Mouse (Mus musculus) G1E (cell line): ENCODE results near the gene C130079G13Rik. TPM values are rescaled to one million over a fixed set of nuclear protein-coding genes. Genes with fewer than 3 reads are reported as not detected.

ENCODE experiments used
- ATAC-seq: 2 replicates; pipeline ENCODE4 v1.8.0; 2016; ENCODE audit warnings: mild to moderate bottlenecking; ENCODE audit not compliant: insufficient number of reproducible peaks, poor library complexity, low FRiP score, severe bottlenecking; ENCODE audit errors: extremely low read depth
- DNase-seq: peaks from one replicate; pipeline ENCODE4 v3.0.0; 2012; ENCODE audit warnings: low spot score
- H3K27me3 ChIP-seq: 2 replicates; pipeline ENCODE4 v1.6.1; 2012; ENCODE audit warnings: mild to moderate bottlenecking, low read length, inconsistent platforms; ENCODE audit not compliant: insufficient read depth
- H3K36me3 ChIP-seq: replicated peaks from 2 replicates; pipeline ENCODE3; 2012; ENCODE audit warnings: mild to moderate bottlenecking, inconsistent platforms
- H3K4me1 ChIP-seq: 2 replicates; pipeline ENCODE4 v1.6.1; 2012; ENCODE audit warnings: low read depth, low read length, inconsistent platforms, mixed read lengths; ENCODE audit not compliant: insufficient read depth
- H3K4me3 ChIP-seq: 2 replicates; pipeline ENCODE4 v1.5.1; 2012; ENCODE audit warnings: low read depth, mild to moderate bottlenecking, inconsistent platforms, low read length, moderate library complexity, mixed read lengths
- H3K9me3 ChIP-seq: replicated peaks from 2 replicates; pipeline ENCODE4 v1.6.1; 2012; ENCODE audit warnings: inconsistent platforms
- CTCF ChIP-seq: IDR thresholded peaks from 2 replicates; pipeline ENCODE4 v1.5.1; 2012; ENCODE audit warnings: low read depth, low read length, inconsistent platforms, mixed read lengths
- GATA1 ChIP-seq: IDR thresholded peaks from 2 replicates; pipeline ENCODE4 v1.6.1; 2012; ENCODE audit warnings: borderline replicate concordance, low read length, inconsistent platforms, mixed read lengths
- GATA2 ChIP-seq: IDR thresholded peaks from 2 replicates; pipeline ENCODE4 v1.6.1; 2012; ENCODE audit warnings: low read depth, low read length, inconsistent platforms, borderline replicate concordance
- POLR2AphosphoS5 ChIP-seq: IDR thresholded peaks from 2 replicates; pipeline ENCODE4 v1.6.1; 2012; ENCODE audit warnings: low read depth, low read length, inconsistent platforms; ENCODE audit not compliant: insufficient replicate concordance
- TAL1 ChIP-seq: conservative IDR thresholded peaks from 2 replicates; pipeline ENCODE4 v1.6.1; 2012; ENCODE audit warnings: low read depth, low read length, inconsistent platforms, mixed read lengths
- polyA plus RNA-seq: library from polyadenylated mRNA; stranded (reverse); fragments of >175 nt; gene quantifications from 2 replicates; pipeline ENCODE4 v1.2.3, GENCODE M21; 2012
- total RNA-seq, 2 experiments: library from RNA; stranded (forward) in 1 of 2; stranded (reverse) in 1 of 2; fragments of 200-1000 nt in 1 of 2; fragments of >200 nt in 1 of 2; fragmentation: Nextera tagmentation in 1 of 2; gene quantifications; 2 replicates each; pipeline ENCODE4 v1.2.3; 2014 to 2017

Gene C130079G13Rik
- total and polyA plus RNA-seq, 3 experiments, result not detected

- Histone ChIP-seq H3K9me3 (no peaks in the 10 kb centered on the region), H3K36me3 (no peaks in the 10 kb centered on the region), H3K27me3 (no peaks in the 10 kb centered on the region), H3K4me3 (no peak overlapping the region), H3K4me1 (no peaks in the 10 kb centered on the region)
- no peak for ATAC-seq
- TF ChIP-seq CTCF, result no peak
- no peak for TF ChIP-seq GATA1
- no peak for TF ChIP-seq TAL1
- TF ChIP-seq GATA2, result no peak
- no peak for TF ChIP-seq POLR2AphosphoS5
- DNase-seq, result no peak
These were observed 49.6 kb downstream of the C130079G13Rik start for GRCm38 (mm10) chr3:59974591-59974990.

Other genes with a start within 250 kb of the C130079G13Rik start
- gene Gm5538, start 195.4 kb upstream of the C130079G13Rik start, total RNA-seq (2014; fragmentation: Nextera tagmentation), result not detected in 2 replicates
- gene Gm5538, start 195.4 kb upstream of the C130079G13Rik start, total RNA-seq (2017), result not detected in 2 replicates
- gene Gm5538, start 195.4 kb upstream of the C130079G13Rik start, polyA plus RNA-seq, result not detected in 2 replicates
- not detected in 2 replicates for gene Gm8298, start 64.2 kb upstream of the C130079G13Rik start, total RNA-seq (2014; fragmentation: Nextera tagmentation)
- 0.11 TPM in 1 of 2 replicates, not detected in the other for gene Gm8298, start 64.2 kb upstream of the C130079G13Rik start, total RNA-seq (2017)
- not detected in 2 replicates for gene Gm8298, start 64.2 kb upstream of the C130079G13Rik start, polyA plus RNA-seq
- not detected in 2 replicates for gene Aadacl2, start 81.5 kb downstream of the C130079G13Rik start, total RNA-seq (2014; fragmentation: Nextera tagmentation)
- not detected in 2 replicates for gene Aadacl2, start 81.5 kb downstream of the C130079G13Rik start, total RNA-seq (2017)
- gene Aadacl2, start 81.5 kb downstream of the C130079G13Rik start, polyA plus RNA-seq, result not detected in 2 replicates
- not detected in 2 replicates for gene Aadac, start 100.5 kb downstream of the C130079G13Rik start, total RNA-seq (2014; fragmentation: Nextera tagmentation)
- not detected in 2 replicates for gene Aadac, start 100.5 kb downstream of the C130079G13Rik start, total RNA-seq (2017)
- gene Aadac, start 100.5 kb downstream of the C130079G13Rik start, polyA plus RNA-seq, result not detected in 2 replicates
- gene Sucnr1, start 156.7 kb downstream of the C130079G13Rik start, total RNA-seq (2014; fragmentation: Nextera tagmentation), result not detected in 2 replicates
- not detected in 2 replicates for gene Sucnr1, start 156.7 kb downstream of the C130079G13Rik start, total RNA-seq (2017)
- not detected in 2 replicates for gene Sucnr1, start 156.7 kb downstream of the C130079G13Rik start, polyA plus RNA-seq